Mouse (Mus musculus) heart, adult 18-20 months (tissue): ENCODE measurements around the gene Sprr2a3. TPM values are rescaled to one million over a fixed set of nuclear protein-coding genes. Genes with fewer than 3 reads are reported as not detected.
"Not testable (repeated sequence)": the region's sequence is repeated elsewhere in the genome, so short reads cannot be mapped to it uniquely, and the experiment has no call there.

Experiments
- DNase-seq, 2 experiments: peaks; one replicate each; pipeline ENCODE4 v3.0.0; 2021 to 2022; ENCODE audit warnings: mixed read lengths in 1 of 2
- long read RNA-seq, 2 experiments: library from polyadenylated mRNA; stranded (forward); transcript quantifications; one replicate each; pipeline ENCODE4 v2.0.0; 2021
- total RNA-seq, 2 experiments: library from RNA; stranded (reverse); gene quantifications; 2 replicates each; pipeline ENCODE4 v1.2.3; 2021

Sprr2a3 gene
- not detected for total RNA-seq
- long read RNA-seq, experiment 1, result 0 reads
- long read RNA-seq, experiment 2, result 0 reads

- DNase-seq, result not testable (repeated sequence)
Observed at GRCm38 (mm10) chr3:92285101-92285500, at the start of gene Sprr2a3. Gene Sprr2a3, plus strand, starts transcription at chr3:92285417.

GRCm38 (mm10) chr3:92236463-92237189 is 48.6 kb upstream of the Sprr2a3 start:
- DNase-seq, result not testable (repeated sequence)

- DNase-seq, result not testable (repeated sequence)
Observed at GRCm38 (mm10) chr3:92238736-92239135, 46.5 kb upstream of the Sprr2a3 start.

- not testable (repeated sequence) for DNase-seq
Observed at GRCm38 (mm10) chr3:92239197-92239596, 46.0 kb upstream of the Sprr2a3 start.

- DNase-seq, result not testable (repeated sequence)
Observed at GRCm38 (mm10) chr3:92244833-92245232, 40.4 kb upstream of the Sprr2a3 start.

- DNase-seq, result not testable (repeated sequence)
Observed at GRCm38 (mm10) chr3:92246245-92246644, 39.0 kb upstream of the Sprr2a3 start.

GRCm38 (mm10) chr3:92248494-92248893 is 36.7 kb upstream of the Sprr2a3 start:
- not testable (repeated sequence) for DNase-seq

GRCm38 (mm10) chr3:92250450-92250849 is 34.8 kb upstream of the Sprr2a3 start:
- not testable (repeated sequence) for DNase-seq

- not testable (repeated sequence) for DNase-seq
Observed at GRCm38 (mm10) chr3:92253860-92254259, 31.4 kb upstream of the Sprr2a3 start.

GRCm38 (mm10) chr3:92258526-92258925 is 26.7 kb upstream of the Sprr2a3 start:
- not testable (repeated sequence) for DNase-seq

- not testable (repeated sequence) for DNase-seq
Observed at GRCm38 (mm10) chr3:92263462-92263861, 21.8 kb upstream of the Sprr2a3 start.

GRCm38 (mm10) chr3:92271414-92271985 is 13.7 kb upstream of the Sprr2a3 start:
- DNase-seq, result not testable (repeated sequence)

- not testable (repeated sequence) for DNase-seq
Observed at GRCm38 (mm10) chr3:92273504-92273903, 11.7 kb upstream of the Sprr2a3 start.

GRCm38 (mm10) chr3:92274018-92274417 is 11.2 kb upstream of the Sprr2a3 start:
- DNase-seq, result not testable (repeated sequence)

GRCm38 (mm10) chr3:92279663-92280062 is 5.6 kb upstream of the Sprr2a3 start:
- not testable (repeated sequence) for DNase-seq

GRCm38 (mm10) chr3:92280963-92281606 is 4.1 kb upstream of the Sprr2a3 start:
- DNase-seq, result not testable (repeated sequence)

GRCm38 (mm10) chr3:92288489-92288888 is 3.3 kb downstream of the Sprr2a3 start:
- not testable (repeated sequence) for DNase-seq

GRCm38 (mm10) chr3:92307406-92307805 is 22.2 kb downstream of the Sprr2a3 start:
- DNase-seq, result no peak

GRCm38 (mm10) chr3:92316320-92316719 is 31.1 kb downstream of the Sprr2a3 start, which contains the start of gene Sprr2b:
Gene Sprr2b, plus strand, starts transcription at chr3:92316620.
- DNase-seq, result no peak

GRCm38 (mm10) chr3:92317384-92317783 is 32.2 kb downstream of the Sprr2a3 start:
- DNase-seq, result no peak

GRCm38 (mm10) chr3:92336278-92336677 is 51.1 kb downstream of the Sprr2a3 start:
- no peak for DNase-seq

GRCm38 (mm10) chr3:92338840-92339239 is 53.6 kb downstream of the Sprr2a3 start, which contains the start of gene Sprr2d:
Gene Sprr2d, plus strand, starts transcription at chr3:92339140.
- DNase-seq, result no peak
